Mouse (Mus musculus): ENCODE results near the gene Svep1.

Gene Svep1

GRCm38 (mm10) chr4:58082588-58082987 is 124.1 kb downstream of the Svep1 start:
- DNase-seq (ENCODE audit: low spot score) = peak; percentile 5

GRCm38 (mm10) chr4:58079631-58080030 is 127.0 kb downstream of the Svep1 start:
- DNase-seq (ENCODE audit: low spot score) = peak; percentile 14

- DNase-seq (ENCODE audit: low spot score) = no peak
These were observed 128.7 kb downstream of the Svep1 start for GRCm38 (mm10) chr4:58077950-58078349.

- no peak for DNase-seq (ENCODE audit: low spot score)
These were observed 129.1 kb downstream of the Svep1 start for GRCm38 (mm10) chr4:58077536-58077935.

- DNase-seq (ENCODE audit: low spot score) = no peak
These were observed 133.8 kb downstream of the Svep1 start for GRCm38 (mm10) chr4:58072888-58073287.

GRCm38 (mm10) chr4:58068886-58069285 is 137.8 kb downstream of the Svep1 start:
- no peak for DNase-seq (ENCODE audit: low spot score)

- DNase-seq (ENCODE audit: low spot score) = no peak
These were observed 141.9 kb downstream of the Svep1 start for GRCm38 (mm10) chr4:58064721-58065120.

- DNase-seq (ENCODE audit: low spot score) = no peak
These were observed 143.7 kb downstream of the Svep1 start for GRCm38 (mm10) chr4:58062933-58063332.

- no peak for DNase-seq (ENCODE audit: low spot score)
These were observed 151.0 kb downstream of the Svep1 start for GRCm38 (mm10) chr4:58055653-58056052.

- DNase-seq (ENCODE audit: low spot score) = no peak
These were observed 152.2 kb downstream of the Svep1 start for GRCm38 (mm10) chr4:58054441-58054840.

GRCm38 (mm10) chr4:58050746-58051145 is 155.9 kb downstream of the Svep1 start:
- no peak for DNase-seq (ENCODE audit: low spot score)

GRCm38 (mm10) chr4:58050276-58050675 is 156.4 kb downstream of the Svep1 start:
- no peak for DNase-seq (ENCODE audit: low spot score)

- DNase-seq (ENCODE audit: low spot score) = no peak
These were observed 161.8 kb downstream of the Svep1 start for GRCm38 (mm10) chr4:58044833-58045232.

GRCm38 (mm10) chr4:58044356-58044755 is 162.3 kb downstream of the Svep1 start:
- no peak for DNase-seq (ENCODE audit: low spot score)

- DNase-seq (ENCODE audit: low spot score) = no peak
These were observed 166.6 kb downstream of the Svep1 start for GRCm38 (mm10) chr4:58040093-58040492.

GRCm38 (mm10) chr4:58037096-58037705 is 169.5 kb downstream of the Svep1 start:
- DNase-seq (ENCODE audit: low spot score) = no peak

- DNase-seq (ENCODE audit: low spot score) = peak; percentile 9
These were observed 172.0 kb downstream of the Svep1 start for GRCm38 (mm10) chr4:58034663-58035062.

GRCm38 (mm10) chr4:58032714-58033113 is 173.9 kb downstream of the Svep1 start:
- DNase-seq (ENCODE audit: low spot score) = no peak

GRCm38 (mm10) chr4:58009024-58009423 is 197.6 kb downstream of the Svep1 start, which contains the start of gene Txndc8:
Gene Txndc8, minus strand, starts transcription at chr4:58009124.
- DNase-seq (ENCODE audit: low spot score) = no peak

- no peak for DNase-seq (ENCODE audit: low spot score)
These were observed 203.2 kb downstream of the Svep1 start for GRCm38 (mm10) chr4:58003501-58003900.
